Mouse (Mus musculus): ENCODE measurements at regions not wholly inside any gene's neighbourhood (a gene's known extent, or its start where the extent isn't known, plus 50 kb on each side); places are given as distances from the start of the nearest gene placed in this dataset.

GRCm38 (mm10) chr14:68022925-68023324 lies 1271.2 kb downstream of the Synb start:
- no peak for DNase-seq

GRCm38 (mm10) chr14:68021240-68021639 lies 1272.9 kb downstream of the Synb start:
- DNase-seq: no peak

- DNase-seq: no peak
Observed at GRCm38 (mm10) chr14:68020769-68021168, 1273.3 kb downstream of the Synb start.

DNA sequence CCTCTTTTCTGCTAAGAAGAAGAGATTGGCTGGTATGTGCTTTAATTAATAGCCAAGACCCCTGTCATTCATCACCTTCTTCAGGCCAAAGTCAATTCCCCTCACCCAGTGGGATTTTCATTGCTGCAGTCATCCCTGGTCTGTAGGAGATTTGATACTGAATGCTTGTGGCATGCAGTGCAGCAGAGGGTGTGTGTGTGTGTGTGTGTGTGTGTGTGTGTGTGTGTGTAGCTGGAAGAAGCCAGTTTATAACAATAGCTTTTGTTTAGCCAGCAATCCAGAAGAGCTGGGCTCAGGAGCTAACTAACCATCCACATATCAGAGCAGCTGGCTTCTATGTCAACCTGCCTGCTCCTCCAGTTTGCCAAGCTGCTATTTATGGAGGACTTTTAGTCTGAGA lies 1275.4 kb downstream of the Synb start:
- no peak for DNase-seq

DNA sequence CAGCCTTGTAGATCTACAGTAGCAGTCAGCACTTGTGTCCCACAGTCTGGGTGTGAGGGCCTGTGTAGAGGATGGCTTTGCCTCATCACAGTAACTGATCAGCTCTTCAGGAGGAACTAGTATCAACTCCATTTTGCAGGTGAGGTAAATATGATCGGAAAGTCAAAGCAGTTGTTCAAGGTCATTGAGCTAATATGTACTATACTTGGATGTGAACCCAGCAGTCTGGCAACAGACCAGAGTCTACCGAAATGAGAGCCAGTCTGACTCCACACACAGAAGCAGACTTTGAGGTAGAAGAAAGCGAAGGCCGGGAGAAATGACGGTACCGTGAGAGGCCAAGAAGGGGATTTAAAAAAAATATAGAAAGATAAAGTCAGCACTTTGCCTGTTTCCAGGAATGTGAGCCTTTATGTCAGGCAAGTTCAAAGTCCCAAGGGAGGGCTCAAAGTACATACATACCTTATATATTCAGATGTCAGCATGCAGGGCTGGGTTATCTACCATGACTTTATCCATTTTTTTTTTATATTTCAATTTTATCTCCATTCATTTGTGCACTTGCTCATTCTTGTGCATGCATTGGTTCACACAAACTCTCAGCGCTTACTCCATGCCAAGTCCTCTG lies 1297.2 kb downstream of the Synb start:
- DNase-seq: no peak

GRCm38 (mm10) chr14:67993611-67994051 lies 1300.5 kb downstream of the Synb start:
- no peak for DNase-seq

DNA sequence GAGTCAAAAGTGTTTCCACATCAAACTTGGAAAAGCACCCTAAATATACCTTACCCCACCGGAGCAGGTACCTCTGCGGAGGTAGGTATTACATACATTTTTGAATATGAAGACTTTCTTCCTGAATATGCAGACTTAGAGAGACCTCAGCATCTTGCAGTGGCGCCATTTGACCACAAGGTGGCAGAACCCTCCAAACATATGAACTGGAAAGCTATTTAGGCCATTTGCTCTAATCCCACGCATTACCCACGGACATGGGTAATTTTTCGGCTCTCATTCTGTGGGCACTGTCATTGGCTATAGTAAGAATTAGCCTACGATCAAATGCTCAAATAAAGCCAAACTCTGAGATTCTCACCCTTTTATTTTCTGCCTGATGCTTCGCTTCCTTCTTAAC lies 1301.0 kb downstream of the Synb start:
- DNase-seq: peak; percentile 71 to 79

DNA sequence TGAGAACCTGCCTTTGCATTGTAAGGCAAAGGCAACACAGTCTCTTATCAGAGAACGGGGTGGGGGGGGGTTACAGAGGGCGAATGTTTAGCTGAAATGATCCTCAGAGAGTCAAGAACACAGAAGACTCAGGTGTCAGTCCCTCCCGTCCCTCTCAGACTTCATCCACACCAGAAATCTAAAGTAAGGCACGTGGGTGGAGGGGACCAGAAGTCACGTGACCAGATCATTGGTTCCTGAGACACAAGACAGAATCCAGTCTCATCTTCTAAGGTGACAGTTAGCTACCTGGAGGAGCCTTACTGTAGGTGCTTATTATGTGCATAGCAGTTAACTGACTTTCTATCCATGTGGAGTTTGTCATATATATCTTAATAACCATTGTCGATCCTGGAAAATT lies 1302.0 kb downstream of the Synb start:
- DNase-seq: no peak

DNA sequence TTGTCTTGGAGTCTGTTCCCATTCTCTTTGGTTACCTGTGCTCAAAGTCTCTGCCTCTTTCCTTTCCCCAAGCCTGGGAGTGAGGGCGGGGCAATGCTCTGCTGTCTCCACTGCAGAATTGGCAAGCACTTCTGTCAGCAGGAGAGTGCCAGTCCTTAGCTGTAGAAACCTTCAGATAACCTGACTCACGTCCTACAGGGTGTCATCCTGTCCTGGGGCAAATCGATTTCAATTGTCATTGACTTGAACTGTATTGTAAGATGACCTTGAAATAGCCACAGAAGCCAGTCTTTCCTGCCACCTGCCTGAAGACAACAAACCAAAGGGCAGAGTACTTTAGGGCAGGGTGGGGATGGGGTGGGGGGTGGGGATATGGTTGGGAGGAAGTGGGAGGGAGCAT lies 1303.8 kb downstream of the Synb start:
- no peak for DNase-seq
